Mouse (Mus musculus) natural killer cell, adult 2 months (primary cell): ENCODE results near the gene Pcdh9.

ENCODE experiments used
- DNase-seq, 2 experiments: peaks; one replicate each; pipeline ENCODE4 v3.0.0; 2022; ENCODE audit warnings: low spot score in 2 of 2

Pcdh9 gene

GRCm38 (mm10) chr14:93786234-93786633 lies 104.2 kb downstream of the Pcdh9 start:
- DNase-seq, result no peak

GRCm38 (mm10) chr14:93785031-93785430 lies 105.4 kb downstream of the Pcdh9 start:
- no peak for DNase-seq

DNA sequence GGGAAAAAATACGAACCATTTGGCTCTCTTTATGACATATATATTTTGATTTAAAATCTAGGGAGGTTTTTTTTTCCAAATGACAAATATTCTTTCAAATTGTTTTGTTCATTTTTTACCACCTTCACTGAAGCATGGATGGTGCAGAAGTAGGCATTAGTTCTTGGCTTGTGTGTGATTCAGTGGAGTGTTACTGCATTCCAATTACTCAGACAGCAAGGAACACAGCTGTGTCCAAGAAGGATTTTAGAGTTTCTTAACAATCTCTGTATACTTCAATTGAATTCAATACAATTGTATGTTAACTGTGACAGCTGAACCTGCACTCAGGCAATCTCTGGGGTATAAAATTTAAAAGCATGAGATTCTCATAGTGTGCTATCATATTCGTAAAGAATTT lies 127.6 kb downstream of the Pcdh9 start:
- DNase-seq, result no peak

DNA sequence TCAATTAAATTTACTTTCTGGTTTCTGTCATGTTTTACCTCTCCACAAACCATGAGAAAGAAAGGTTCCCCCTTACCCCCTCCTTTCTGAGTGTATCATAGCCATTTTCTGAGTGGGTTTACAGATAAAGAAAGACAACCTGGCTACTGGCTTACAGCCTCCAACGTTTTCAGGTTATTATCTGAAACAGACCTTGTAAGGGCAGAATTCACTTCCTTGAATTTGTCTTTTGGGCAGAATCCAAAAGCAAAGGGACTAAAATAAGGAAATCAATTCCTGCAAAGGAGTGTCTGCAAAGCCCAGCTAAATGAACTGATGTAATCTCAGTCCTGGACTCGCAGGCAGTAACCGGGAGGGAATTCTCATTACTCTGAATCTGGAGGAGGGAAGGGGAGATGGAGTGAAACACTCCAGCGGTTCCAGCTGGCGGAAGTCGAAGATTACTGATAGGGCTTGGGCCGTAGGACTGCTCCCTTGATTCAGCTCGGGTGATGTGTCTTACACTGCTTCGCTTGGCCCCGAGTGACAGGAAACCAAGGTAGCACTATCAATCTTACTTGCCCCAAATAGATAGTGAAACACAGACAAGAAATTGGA lies 156.3 kb downstream of the Pcdh9 start:
- DNase-seq, result no peak

- DNase-seq, result no peak
These were observed 164.7 kb downstream of the Pcdh9 start for GRCm38 (mm10) chr14:93725798-93726197.

GRCm38 (mm10) chr14:93719208-93719607 lies 171.3 kb downstream of the Pcdh9 start:
- no peak for DNase-seq

DNA sequence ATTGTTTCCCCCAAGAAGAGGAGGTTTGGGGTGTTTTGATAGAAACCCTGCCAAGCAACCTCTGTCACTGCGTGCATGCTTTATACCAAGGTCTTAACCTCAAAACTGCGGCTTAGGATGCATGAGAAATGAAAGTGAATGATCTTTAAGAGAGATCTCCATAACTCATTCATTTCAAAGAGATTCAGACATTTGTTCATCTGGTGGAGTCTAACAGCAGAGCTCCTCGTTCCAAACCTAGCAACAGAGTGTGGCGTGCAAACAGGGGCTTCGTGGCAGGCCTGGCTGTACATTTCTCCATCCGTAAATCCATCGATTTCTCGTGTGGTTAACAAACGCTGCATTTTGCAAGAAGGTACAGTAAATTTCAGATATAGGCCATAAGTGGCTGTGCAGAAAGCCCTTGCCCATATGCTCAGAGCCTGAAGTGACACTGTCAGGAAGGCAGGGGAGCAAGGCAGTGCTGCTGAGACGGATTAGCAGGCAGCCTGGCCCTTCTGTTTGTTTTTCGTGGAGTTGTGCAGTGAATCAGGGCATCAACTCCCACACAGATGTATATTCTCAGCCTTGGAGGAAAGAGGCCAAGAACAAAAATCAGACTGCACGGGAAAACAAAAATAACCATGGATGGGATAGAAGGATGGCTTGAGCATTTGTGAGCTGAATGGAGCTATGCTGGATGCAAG lies 177.1 kb downstream of the Pcdh9 start:
- DNase-seq, result no peak

DNA sequence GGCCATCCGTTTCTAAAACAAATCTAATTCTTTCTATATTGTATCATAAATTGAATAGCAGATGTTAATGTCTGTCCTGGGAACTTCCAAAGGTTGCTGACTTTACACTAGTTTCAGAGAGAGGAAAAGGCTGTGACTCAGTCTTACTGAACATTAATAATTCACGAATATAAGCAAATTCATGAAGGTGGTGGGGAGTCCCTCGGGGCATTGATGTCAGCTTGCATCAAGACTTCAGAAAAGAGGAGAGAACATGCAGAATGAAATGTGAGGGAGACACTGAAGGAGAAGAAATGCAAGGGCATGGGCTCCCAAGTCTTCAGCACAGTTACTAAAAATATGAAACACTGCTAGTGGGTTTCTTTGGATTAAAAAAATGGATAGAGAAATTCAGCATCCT lies 181.8 kb downstream of the Pcdh9 start:
- DNase-seq, result no peak

GRCm38 (mm10) chr14:93701385-93702101 lies 188.9 kb downstream of the Pcdh9 start:
- no peak for DNase-seq

GRCm38 (mm10) chr14:93700916-93701315 lies 189.6 kb downstream of the Pcdh9 start:
- DNase-seq, result no peak

- no peak for DNase-seq
These were observed 205.8 kb downstream of the Pcdh9 start for GRCm38 (mm10) chr14:93684641-93685040.

DNA sequence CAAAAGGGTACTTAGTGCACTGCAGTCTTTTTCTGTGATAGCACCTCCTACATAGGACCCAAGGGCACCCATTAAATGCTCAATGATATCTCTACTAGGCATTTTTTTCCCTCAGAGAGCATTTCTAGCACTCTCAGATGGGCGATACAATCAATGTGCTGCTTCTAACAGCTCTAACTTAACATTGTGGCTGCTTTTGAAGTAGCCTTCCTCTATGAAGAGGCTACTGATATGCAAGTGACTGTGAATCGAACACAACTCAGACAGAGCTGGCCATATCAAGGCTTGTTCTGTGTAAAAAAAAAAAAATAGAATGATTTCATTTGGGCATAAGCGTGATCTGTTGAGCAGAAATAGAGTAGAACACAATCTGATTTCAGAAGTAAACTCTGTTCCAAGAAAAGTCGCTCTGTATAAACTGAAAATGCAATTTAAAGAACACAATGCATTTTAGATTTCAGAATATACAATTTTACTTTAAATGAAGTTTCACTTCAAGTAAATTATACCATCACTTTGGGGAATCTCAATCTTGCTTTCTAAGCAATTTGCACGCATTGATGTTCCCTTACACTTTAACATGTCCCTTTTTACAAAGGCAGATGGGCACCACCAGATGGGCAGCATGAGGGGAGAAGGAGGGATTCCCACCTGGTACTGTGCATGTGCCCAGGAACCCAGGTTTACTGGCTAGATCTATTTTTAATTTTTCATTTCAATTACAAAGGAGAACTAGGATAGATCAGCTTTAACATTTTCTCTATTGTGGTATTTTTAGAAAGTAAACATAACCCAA lies 215.0 kb downstream of the Pcdh9 start:
- DNase-seq, result no peak

DNA sequence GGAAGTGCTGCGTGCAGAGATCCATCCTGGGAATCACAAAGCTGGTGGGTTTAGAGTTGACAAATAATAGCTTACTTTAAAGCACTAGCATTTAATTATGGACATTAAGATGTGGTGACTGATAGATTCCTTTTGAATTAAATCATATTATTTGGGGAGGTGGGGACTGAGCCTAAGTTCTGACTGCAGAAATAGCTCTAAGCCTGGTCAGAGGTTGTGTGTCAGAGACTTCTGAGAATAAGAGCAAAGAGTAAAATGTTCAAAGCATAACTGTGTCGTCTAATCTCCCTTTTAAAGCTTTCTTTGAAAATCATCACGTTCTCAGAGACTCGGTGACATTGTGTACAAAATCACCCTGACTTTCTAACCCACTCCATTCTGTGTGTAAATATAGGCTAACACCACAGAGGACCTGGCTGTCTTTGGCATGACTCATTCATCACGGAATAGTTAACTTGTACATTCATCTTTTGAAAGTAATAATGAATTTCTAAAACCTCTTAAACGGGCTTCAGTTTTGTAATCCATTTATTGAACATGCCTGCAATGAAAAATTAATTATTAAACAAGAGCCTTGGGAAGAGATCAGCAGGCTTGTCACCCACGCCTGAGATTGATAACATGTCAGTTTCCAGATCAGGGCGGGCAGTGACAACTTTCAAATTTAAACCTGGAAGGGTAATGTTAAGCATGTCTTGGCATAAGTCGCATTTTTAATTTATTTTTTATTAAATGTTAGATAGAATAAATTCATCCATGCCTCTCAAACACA lies 236.3 kb downstream of the Pcdh9 start:
- no peak for DNase-seq

DNA sequence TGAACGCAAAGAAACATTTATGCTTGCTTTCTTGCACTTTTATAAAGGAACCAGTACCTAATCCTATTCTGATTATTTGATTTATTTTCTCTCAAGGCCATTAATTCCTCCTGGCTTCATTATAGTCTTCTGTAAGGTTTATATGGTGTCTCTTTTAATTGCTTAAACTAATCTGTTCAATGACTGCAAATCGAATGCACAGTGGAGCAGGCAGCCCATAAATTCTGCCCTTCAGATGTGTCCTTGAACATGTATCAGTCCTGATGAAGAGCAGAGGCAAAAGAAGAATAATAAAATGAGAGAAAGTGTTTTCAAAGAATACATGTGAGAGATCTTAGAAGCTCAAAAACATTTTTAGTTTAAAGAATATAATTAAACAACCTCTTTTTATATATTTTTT lies 263.2 kb downstream of the Pcdh9 start:
- no peak for DNase-seq

- DNase-seq, result no peak
These were observed 266.3 kb downstream of the Pcdh9 start for GRCm38 (mm10) chr14:93624144-93624543.

DNA sequence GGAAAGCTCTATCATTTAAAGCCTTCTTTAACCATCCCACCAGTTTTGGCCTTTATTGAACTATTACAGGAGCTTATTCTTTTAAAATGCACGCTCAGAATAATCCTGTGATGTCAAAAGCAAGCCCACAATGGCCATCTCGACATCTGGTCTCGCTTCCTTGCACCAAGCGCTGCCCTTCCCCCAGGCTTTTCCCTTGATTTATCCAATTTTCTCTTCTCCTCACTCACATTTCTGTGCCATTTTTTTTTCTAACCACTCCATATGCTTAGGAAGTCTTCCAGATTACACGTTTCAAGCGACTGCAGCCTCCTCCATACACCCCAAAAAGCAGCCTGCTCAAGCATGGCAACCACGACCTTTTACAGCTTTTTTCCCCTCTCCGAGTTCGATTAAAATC lies 269.3 kb downstream of the Pcdh9 start:
- DNase-seq, result no peak

GRCm38 (mm10) chr14:93607546-93607945 lies 282.9 kb downstream of the Pcdh9 start:
- DNase-seq, result no peak

DNA sequence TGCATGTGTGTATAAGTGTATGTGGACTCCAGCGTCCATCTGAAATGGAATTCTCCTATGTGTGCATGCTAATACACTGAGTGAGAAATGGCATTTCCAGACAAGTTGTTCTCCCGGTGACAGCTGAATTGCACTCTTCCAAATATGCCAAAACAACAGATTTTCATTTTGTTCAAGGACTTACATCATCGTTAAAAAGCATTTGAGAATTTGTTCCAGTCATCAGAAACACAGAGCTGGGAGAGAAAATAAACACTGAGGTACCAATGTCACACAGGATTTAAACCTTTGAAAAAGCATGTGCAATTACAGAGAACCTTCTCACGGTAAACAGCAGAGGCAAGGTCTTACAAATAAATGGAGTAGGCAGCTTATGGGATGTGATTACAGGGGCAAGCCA lies 290.5 kb downstream of the Pcdh9 start:
- no peak for DNase-seq

DNA sequence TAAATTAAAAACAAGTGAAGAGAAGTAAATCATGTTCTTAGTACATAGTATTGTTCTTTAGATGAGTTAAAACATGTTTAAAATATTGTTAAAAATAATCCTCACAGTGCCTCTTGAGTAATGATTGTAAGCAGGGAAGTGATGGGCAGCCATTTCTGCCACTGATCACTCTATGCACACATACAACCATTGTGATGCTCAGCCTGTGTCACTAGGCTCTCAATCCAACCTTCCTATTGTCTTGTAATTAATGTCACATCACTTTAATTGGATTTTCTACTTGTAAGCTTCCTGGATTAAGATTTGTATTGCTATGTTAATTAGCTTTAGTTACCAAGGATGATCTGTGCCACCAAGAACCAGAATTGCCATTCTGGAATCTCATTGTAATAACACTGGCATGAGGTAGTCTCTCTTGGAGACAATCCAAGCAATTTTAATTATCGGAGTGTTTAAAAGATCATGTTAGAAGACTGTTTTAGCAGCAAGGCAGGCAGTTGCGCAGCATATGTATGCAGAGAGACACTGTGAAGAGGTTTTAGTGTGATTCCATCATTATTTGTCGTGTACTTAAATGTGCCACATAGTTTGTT lies 305.0 kb downstream of the Pcdh9 start:
- DNase-seq, result no peak

DNA sequence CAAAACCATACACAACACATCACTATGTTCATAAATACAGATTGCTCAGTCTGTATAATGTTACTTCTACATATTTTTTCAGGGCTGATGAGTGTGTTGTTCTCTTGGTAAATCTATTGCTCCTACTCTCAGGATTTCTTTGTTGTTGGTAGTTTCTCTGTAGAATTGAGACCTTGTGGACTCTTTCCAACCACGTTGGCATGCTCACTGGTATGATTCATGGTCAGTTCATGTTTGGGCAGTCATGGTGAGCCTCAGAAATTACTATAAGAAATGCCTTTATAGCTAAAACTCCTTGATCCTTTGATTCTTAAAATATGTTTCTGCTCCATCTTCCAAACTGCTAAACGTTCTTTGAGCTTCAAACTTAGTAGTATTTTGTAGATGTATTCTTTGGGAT lies 326.1 kb downstream of the Pcdh9 start:
- no peak for DNase-seq

DNA sequence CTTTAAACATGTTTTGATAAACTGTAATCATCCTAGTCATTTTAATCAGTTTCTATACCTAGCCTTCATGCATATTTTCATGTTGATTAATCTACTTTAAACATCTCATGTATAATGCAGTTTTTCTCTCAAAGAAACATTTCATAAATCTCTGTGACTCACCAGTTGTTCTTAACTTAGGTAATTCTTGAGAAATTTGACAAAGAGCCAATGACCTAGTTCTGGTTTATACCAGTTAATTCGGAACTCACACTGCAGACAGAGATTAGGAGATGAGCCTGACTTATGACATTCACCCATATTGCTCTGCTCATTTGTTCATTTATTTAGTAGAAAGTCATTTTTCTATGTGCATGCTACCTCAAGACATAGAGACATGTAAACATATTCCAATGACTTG lies 328.9 kb downstream of the Pcdh9 start:
- DNase-seq, result no peak
